Mouse (Mus musculus) olfactory bulb, adult 2 months (tissue): ENCODE results near the gene Cmbl.

Experiments
- CTCF ChIP-seq: fragments of 200-500 bp; IDR thresholded peaks from 2 replicates; pipeline ENCODE4 v1.5.1; 2012; ENCODE audit warnings: low read depth, mild to moderate bottlenecking, low read length, moderate library complexity; ENCODE audit not compliant: insufficient read depth
- POLR2A ChIP-seq: fragments of 200-500 bp; IDR thresholded peaks from 2 replicates; pipeline ENCODE4 v1.6.1; 2012; ENCODE audit warnings: mild to moderate bottlenecking, low read depth, low read length, moderate library complexity; ENCODE audit not compliant: insufficient read depth

DNA sequence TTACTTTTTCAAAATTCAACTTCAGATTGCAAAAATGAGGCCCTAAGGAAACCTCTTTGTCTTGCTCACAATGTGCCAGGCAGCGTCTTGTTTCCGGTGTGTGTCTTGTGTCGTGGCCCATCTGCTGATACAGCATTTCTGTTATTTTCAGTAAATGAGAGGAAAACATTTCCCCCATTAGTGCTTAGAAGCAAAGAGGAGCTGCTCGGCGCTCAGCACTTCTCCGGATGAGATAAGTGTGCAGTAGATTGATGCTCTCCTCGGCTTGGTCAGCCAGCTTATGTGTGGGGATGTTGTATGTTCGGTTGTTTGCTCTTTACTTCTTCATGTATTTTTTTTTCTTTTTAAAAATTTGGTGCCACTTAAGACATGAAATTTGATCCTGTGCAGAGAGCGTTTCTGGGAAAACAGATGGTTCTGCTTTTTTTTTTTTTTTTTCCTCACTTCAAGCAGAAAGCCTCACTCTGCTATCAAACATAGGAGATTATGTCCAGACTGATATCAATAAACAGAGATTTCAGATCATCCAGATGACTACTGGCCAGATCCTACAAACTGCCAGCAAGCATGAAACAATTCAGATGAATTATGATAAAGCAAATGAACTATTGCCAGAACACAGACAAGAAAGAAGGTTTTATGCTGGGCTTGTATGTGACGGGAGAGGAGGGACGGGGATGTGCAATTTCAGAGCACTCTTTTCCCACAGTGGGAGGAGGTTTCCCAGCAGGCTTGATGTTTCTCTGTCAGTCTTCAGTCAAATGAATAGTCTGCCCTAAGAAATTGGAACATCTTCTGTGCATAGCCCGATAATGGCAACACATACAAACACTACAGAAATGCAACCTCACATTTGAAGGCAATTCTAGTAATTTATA, 62.3 kb downstream of the Cmbl start:
- TF ChIP-seq CTCF (no peak), POLR2A (no peak)
